Mouse (Mus musculus) heart, adult 11 months (tissue): ENCODE data around the gene Krtap10-10.

Experiments used
- DNase-seq: peaks from one replicate; pipeline ENCODE4 v3.0.0; 2022

Gene Krtap10-10

GRCm38 (mm10) chr10:77835647-77836046 is at the start of gene Krtap10-10:
Krtap10-10 (plus strand) TSS chr10:77835947.
- no peak for DNase-seq

GRCm38 (mm10) chr10:77787876-77788275 is 47.9 kb upstream of the Krtap10-10 start, which contains the start of gene Gm7137:
Gm7137 (minus strand) TSS chr10:77788200.
- peak; percentile 95 for DNase-seq

- DNase-seq, result peak; percentile 67
Measured at GRCm38 (mm10) chr10:77788621-77789020, 47.1 kb upstream of the Krtap10-10 start.

GRCm38 (mm10) chr10:77794976-77795375 is 40.8 kb upstream of the Krtap10-10 start, which contains the start of gene Gm9639:
Gm9639 (minus strand) TSS chr10:77795076.
- peak; percentile 80 for DNase-seq

GRCm38 (mm10) chr10:77797677-77798076 is 38.1 kb upstream of the Krtap10-10 start:
- DNase-seq, result peak; percentile 89

GRCm38 (mm10) chr10:77798164-77798920 is 37.4 kb upstream of the Krtap10-10 start:
- DNase-seq, result peak; percentile 91

- DNase-seq, result peak; percentile 82
Measured at GRCm38 (mm10) chr10:77798921-77799508, 36.7 kb upstream of the Krtap10-10 start, which contains the start of gene Gm19668. Gm19668 (minus strand) TSS chr10:77799133.

GRCm38 (mm10) chr10:77804095-77804494 is 31.7 kb upstream of the Krtap10-10 start:
- peak; percentile 17 for DNase-seq

- DNase-seq, result no peak
Measured at GRCm38 (mm10) chr10:77811743-77812142, 24.0 kb upstream of the Krtap10-10 start, which contains the start of gene Gm9507. Gm9507 (minus strand) TSS chr10:77811843.

- peak; percentile 83 for DNase-seq
Measured at GRCm38 (mm10) chr10:77814382-77814781, 21.4 kb upstream of the Krtap10-10 start, which contains the start of gene Gm2696. Gm2696 (plus strand) TSS chr10:77814682.

- no peak for DNase-seq
Measured at GRCm38 (mm10) chr10:77815514-77815913, 20.2 kb upstream of the Krtap10-10 start.

- no peak for DNase-seq
Measured at GRCm38 (mm10) chr10:77818523-77818922, 17.2 kb upstream of the Krtap10-10 start.

GRCm38 (mm10) chr10:77819203-77819602 is 16.5 kb upstream of the Krtap10-10 start:
- DNase-seq, result no peak

- peak; percentile 91 for DNase-seq
Measured at GRCm38 (mm10) chr10:77826951-77827350, 8.8 kb upstream of the Krtap10-10 start, which contains the start of gene Krtap10-4. Krtap10-4 (minus strand) TSS chr10:77827095.

- no peak for DNase-seq
Measured at GRCm38 (mm10) chr10:77839006-77839405, 3.3 kb downstream of the Krtap10-10 start.

GRCm38 (mm10) chr10:77846503-77846902 is 10.8 kb downstream of the Krtap10-10 start, which contains the start of gene Gm36176:
Gm36176 (plus strand) TSS chr10:77846803.
- no peak for DNase-seq

GRCm38 (mm10) chr10:77846961-77847360 is 11.2 kb downstream of the Krtap10-10 start:
- DNase-seq, result no peak

GRCm38 (mm10) chr10:77847538-77847937 is 11.8 kb downstream of the Krtap10-10 start:
- DNase-seq, result no peak

GRCm38 (mm10) chr10:77852559-77852958 is 16.8 kb downstream of the Krtap10-10 start, which contains the start of gene Gm10318:
Gm10318 (plus strand) TSS chr10:77852859.
- DNase-seq, result no peak

GRCm38 (mm10) chr10:77861675-77862074 is 25.9 kb downstream of the Krtap10-10 start, which contains the start of gene Gm3285:
Gm3285 (plus strand) TSS chr10:77861975.
- no peak for DNase-seq

- peak; percentile 91 for DNase-seq
Measured at GRCm38 (mm10) chr10:77864067-77864761, 28.5 kb downstream of the Krtap10-10 start.

GRCm38 (mm10) chr10:77864762-77865143 is 29.0 kb downstream of the Krtap10-10 start:
- DNase-seq, result no peak

GRCm38 (mm10) chr10:77867546-77867945 is 31.8 kb downstream of the Krtap10-10 start:
- no peak for DNase-seq
